Mouse (Mus musculus) right cerebral cortex, adult 2 months (tissue): ENCODE measurements around the gene Fbxo41.

ENCODE experiments used
- DNase-seq, 2 experiments: peaks; one replicate each; pipeline ENCODE4 v3.0.0; 2021 to 2022; ENCODE audit warnings: low spot score in 2 of 2

Gene Fbxo41

DNA sequence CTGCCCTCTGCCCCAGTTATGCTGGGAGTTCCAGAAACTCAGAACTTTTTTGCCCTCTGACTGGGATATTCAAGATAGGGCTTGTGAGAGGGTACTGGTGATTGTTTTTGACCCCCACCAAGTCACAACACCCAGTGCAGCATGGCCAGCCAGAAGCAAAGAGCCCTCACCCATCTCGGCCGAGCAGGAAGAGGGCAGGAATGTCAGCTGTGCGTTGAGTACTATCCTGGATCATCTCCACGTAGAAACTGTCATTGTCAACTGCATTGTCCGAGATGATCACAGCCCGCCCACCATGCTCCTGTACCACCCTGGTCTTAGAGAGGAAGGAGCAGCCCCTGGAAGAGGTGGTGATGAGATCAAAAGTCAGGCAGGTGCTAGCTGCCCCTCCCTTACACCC lies 55.4 kb downstream of the Fbxo41 start:
- no peak for DNase-seq

DNA sequence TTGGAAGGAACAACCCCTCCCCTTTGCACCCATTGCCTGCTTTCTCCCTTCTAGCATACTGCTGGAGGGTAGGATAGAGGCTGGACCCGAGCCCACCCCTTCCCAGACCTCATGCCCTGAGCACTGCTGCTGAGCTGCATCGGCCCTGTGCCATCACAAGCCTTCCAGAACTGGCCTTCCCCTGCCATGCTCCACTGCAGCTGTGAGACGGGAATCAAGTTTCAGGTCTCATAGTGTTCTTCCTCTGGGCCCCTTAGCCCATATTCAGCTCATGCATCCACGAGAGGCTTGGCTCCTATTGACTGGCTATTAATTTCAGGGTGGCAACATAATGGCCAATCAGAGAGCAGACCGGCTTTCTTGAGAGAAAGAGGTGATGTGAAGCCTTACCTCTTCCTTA lies 57.5 kb downstream of the Fbxo41 start:
- DNase-seq: no peak

DNA sequence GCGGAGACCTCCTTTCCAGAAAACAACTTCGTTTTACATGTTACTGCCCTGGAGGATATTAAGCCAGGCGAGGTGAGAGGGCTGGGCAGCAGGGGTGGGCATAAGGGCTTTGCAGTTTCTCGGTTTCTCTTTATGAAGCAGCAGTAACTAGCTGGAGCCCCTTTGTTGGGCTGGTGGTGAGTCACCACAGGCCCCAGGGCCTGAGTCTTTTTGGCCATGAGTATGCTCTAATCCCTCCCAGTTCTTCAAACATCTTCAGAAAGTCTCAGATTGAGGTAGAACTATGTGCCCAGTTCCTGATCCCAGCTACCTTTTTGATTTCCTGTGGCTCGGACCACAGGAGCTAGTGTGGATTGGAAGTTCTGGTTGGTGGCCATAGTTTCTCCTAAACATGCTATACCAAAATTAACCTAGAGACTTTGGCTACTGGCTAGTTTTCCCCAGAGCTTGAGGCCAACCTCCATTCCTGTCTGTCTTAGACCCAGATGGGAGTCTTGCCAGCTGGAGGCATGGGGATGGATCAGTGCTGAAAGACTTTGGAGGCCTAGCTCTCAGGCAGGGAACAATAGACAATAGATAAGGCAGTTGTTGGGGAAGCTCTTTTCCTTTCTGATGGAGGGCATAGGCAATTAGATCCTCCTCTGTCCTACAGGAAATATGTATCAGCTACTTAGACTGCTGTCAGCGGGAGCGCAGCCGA lies 58.4 kb downstream of the Fbxo41 start:
- DNase-seq: no peak

DNA sequence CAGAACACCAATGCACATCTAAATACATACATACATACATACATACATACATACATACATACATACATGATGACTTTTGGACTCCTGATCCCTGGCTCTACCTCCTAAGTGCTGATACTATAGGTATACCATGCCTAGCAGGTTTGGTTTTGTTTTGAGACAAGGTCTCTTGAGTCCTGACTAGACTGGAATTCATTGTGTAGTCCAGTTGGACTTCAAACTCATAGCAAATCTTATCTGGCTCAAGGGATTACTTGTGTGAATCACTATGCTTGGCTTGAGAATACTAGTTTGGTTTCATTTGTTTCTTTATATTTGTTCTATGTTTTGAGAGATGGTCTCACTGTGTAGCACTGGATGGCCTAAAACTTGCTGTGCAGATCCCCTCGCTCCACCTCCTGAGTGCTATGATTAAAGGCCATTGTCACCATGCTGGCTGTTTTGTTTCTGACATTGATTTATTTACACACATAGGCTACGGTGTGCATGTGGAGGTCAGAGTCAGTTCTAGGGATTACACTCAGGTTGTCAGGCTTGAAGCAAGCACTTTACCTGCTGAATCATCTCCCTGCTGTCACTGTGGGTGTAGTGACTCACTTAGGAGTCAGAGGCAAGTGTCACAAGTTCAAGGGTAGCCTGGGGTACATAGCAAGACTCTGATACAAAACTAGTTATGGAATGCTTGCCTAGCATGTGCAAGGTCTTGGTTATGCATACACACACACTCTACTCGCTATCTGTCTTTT lies 59.1 kb downstream of the Fbxo41 start:
- no peak for DNase-seq

DNA sequence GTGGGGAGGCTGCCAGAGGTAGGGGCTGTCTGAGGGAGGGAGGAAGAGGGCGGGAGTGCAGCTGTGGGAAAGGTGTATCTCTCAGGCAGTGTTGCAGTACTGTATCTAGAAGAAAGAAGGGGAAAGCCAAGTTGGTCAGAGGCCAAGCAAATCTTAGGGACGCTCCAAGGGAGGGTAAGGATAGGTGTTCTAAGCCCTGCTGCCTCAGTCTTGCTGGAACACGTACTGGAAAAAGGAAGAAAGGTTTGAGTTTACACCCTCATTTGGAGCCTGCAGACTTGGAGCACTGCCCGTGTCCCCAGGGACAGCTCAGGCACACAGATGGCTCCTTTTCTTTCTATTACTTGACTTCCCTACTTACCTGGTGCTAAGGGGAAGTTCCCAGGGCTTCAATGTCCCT lies 61.7 kb downstream of the Fbxo41 start:
- no peak for DNase-seq

DNA sequence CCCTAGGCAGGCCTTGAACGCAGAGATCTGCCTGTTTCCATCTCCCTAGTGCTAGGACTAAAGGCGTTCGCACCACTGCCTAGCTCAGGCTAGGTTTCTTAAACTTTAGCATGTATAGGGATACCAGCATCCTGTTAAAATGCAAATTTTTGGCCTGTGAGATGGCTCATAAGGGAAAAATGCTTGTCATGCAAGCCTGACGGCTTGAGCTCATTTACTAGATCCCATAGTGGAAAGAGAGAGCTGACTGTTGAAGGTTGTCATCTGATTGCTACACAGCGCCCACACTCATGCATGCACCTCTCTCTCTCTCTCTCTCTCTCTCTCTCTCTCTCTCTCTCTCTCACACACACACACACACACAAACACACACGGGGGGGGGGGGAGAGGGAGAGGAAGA lies 66.2 kb downstream of the Fbxo41 start:
- DNase-seq: no peak

DNA sequence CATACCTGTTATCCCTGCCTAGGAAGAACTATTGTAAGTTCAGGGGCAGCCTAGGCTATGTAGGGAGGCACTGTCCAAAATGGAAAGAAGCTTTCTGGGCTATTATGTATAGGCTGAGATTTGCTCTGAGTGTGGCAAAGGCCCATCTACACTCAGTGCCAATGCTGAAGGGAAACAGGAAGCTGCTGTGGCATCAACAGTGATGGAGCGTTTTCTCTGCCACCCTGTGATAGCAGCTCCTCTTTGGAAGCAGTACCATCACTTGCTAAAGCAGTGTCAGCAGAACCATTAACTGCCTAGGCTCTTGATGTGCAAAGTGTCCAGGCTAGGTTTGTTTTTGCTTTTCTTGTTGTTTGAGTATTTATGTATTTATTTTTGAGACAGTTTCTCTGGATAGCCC lies 66.6 kb downstream of the Fbxo41 start:
- DNase-seq: no peak

DNA sequence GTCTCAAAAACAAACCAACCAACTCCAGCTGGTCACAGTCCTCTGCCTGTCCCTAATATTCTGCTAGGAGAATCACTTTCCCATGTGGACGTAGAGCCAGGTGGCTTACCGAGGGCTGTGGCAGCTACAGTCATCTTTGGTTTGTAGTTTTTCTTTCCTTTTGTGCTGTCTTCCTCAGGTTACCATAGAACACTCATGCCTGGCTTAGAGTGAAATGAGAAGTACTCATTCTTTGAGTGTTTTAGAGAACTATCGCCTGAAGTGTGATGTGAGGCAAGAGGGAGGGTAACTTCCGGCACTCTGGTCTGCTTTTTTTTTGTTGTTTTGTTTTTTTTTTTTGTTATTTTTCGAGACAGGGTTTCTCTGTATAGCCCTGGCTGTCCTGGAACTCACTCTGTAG lies 68.9 kb downstream of the Fbxo41 start:
- no peak for DNase-seq

DNA sequence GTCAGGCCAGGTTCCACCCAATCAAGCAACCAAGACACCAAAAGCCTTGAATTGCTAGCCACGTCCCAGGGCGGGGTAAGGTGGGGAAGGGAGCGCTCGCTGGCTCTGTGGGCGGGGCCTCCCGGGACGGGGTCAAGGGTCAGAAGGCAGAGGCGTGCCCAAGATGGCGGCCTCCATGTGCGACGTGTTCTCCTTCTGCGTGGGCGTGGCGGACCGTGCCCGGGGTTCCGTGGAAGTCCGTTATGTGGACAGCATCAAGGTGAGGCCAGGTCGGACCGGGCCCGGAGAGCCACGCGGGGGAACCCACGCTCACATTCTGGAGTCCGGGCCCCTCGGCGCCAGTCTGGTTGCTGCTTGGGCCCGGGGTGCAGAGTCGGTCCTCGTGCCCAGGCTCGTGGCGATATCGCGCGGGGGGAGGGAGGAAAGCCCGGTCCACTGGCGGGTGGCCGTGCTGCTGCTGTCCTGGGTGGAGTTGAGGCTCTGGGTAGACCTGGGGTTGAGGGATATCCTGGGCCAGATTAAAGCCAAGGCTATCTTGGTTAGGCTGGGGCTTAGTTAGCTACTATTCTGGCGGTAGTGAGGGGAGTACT lies 70.9 kb downstream of the Fbxo41 start, which contains the start of gene Smyd5:
Smyd5 (plus strand) TSS at position 148 of the 590 bp plus-strand sequence.
- DNase-seq: peak; percentile 81

DNA sequence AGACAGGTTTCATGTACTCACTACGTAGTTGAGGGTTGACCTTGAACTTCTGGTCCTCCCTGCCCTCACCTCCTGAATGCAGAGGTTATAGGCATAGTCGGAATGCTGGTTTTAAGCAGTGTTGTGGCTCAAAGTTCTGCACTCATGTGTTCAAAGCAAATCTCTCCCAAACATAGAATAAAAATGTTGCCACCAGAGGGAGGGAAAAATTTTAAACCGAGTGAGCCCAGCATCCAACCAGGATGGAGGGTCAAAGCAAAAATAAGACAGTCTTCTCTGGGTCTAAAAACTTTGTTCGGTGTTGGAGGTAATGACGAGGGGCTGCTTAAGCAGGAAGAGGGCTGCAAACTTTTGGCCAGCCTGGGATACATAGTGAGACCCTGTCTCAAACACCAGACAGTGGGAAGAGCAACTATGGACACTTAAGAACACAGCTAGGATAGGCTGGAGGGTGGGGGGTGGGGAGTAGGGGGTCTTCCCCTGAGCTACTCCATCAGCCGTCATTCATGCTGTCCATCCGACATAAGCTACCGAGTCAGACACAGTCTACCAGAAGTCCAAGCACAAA lies 71.4 kb downstream of the Fbxo41 start:
- DNase-seq: no peak

DNA sequence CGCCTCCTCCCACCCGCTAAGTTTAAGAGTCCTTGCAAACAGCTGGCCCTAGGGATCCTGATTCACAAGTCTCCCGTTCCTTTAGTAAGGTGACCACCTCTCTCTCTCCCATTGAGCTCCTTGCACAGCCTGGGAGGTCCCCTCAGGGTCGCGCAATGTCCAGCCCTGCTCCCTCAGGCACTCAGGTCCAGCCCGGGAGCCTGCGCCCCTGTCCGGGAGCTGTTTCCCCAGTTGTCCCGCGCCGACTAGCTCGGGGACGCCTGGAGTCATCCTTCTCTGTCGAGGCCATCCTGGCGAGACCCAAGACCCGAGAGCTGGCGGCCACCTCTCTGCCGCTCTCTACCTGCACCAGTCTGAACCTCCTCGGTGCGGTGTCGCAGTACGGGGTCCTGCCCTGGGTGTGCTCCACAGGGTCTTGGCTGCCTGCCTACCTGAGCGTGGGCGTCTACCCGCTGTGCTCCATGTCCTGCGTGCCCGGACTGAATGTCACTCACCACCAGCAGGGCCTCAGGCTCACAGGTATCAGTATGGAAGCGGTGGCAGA lies 78.9 kb downstream of the Fbxo41 start, which contains the start of gene Noto:
Noto (plus strand) TSS at position 51 of the 544 bp plus-strand sequence.
- DNase-seq: no peak
